Mouse (Mus musculus): ENCODE data around the gene Paqr7.
A peak's percentile ranks its signal among the peaks of the same experiment; 100 is the strongest.

The Paqr7 gene

GRCm38 (mm10) chr4:134505303-134505789 lies 8.8 kb downstream of the Paqr7 start:
- no peak for DNase-seq

GRCm38 (mm10) chr4:134505966-134506594 lies 9.6 kb downstream of the Paqr7 start:
- DNase-seq = no peak

- DNase-seq = no peak
Observed at GRCm38 (mm10) chr4:134506713-134507112, 10.2 kb downstream of the Paqr7 start.

- no peak for DNase-seq
Observed at GRCm38 (mm10) chr4:134510396-134510795, 13.9 kb downstream of the Paqr7 start.

- peak; percentile 64 to 80 for DNase-seq
Observed at GRCm38 (mm10) chr4:134510845-134511411, 14.4 kb downstream of the Paqr7 start, which contains the start of gene Aunip. Gene Aunip, plus strand, starts transcription at chr4:134510999.

- DNase-seq = no peak
Observed at GRCm38 (mm10) chr4:134511730-134512129, 15.2 kb downstream of the Paqr7 start.

- DNase-seq = peak in 1 of 2 experiments; percentile 49
Observed at GRCm38 (mm10) chr4:134512798-134513197, 16.3 kb downstream of the Paqr7 start.

GRCm38 (mm10) chr4:134514309-134514930 lies 17.9 kb downstream of the Paqr7 start:
- DNase-seq = no peak

GRCm38 (mm10) chr4:134515614-134516013 lies 19.1 kb downstream of the Paqr7 start:
- DNase-seq = no peak

- DNase-seq = no peak
Observed at GRCm38 (mm10) chr4:134516981-134517380, 20.5 kb downstream of the Paqr7 start.

GRCm38 (mm10) chr4:134517719-134518118 lies 21.2 kb downstream of the Paqr7 start:
- no peak for DNase-seq

GRCm38 (mm10) chr4:134518541-134518940 lies 22.0 kb downstream of the Paqr7 start:
- no peak for DNase-seq

GRCm38 (mm10) chr4:134519281-134519680 lies 22.8 kb downstream of the Paqr7 start:
- DNase-seq = no peak

- no peak for DNase-seq
Observed at GRCm38 (mm10) chr4:134523447-134523846, 26.9 kb downstream of the Paqr7 start.

- no peak for DNase-seq
Observed at GRCm38 (mm10) chr4:134525806-134526205, 29.3 kb downstream of the Paqr7 start.

GRCm38 (mm10) chr4:134526220-134526619 lies 29.7 kb downstream of the Paqr7 start:
- DNase-seq = no peak

GRCm38 (mm10) chr4:134532928-134533327 lies 36.4 kb downstream of the Paqr7 start:
- no peak for DNase-seq

GRCm38 (mm10) chr4:134533421-134533820 lies 36.9 kb downstream of the Paqr7 start:
- DNase-seq = no peak

GRCm38 (mm10) chr4:134534124-134534886 lies 37.8 kb downstream of the Paqr7 start:
- DNase-seq = peak; percentile 54 to 77

GRCm38 (mm10) chr4:134534932-134535786 lies 38.7 kb downstream of the Paqr7 start, which contains the start of gene Mtfr1l:
Gene Mtfr1l, minus strand, starts transcription at chr4:134535387.
- peak; percentile 96 to 97 for DNase-seq

GRCm38 (mm10) chr4:134535787-134536151 lies 39.3 kb downstream of the Paqr7 start:
- no peak for DNase-seq

GRCm38 (mm10) chr4:134538997-134539580 lies 42.6 kb downstream of the Paqr7 start:
- no peak for DNase-seq

All from spleen, adult 18-20 months (tissue).